Mouse (Mus musculus): Measurements from ENCODE around the gene Trim16.

DNA sequence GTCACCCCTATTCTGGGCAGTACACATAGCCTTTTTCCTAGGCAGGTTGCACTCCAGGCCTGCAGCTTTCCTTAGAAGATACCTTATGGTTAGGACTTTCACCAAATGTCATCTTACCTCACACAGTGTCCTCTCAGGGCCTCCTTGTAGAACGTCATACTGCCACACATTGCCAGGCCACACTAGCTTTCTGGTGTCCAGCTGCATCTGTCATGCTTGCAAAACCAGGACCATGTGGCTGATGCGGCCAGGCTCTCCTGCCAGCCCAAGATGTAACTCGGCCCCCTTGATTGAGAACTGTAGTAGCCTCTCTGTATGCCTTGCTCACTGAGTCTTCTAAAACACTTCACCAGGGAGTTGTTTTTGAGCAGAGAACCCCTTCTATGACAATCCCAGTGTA lies 7.9 kb downstream of the Trim16 start:
- TF ChIP-seq POLR2A (IDR thresholded peaks at IDR 0.05; ENCODE audit: low read depth, low read length) (no peak), CTCF (conservative IDR thresholded peaks at IDR 0.05; ENCODE audit: insufficient read depth, insufficient read length, low read depth, low read length) (no peak)

All from kidney, adult 2 months (tissue).